Mouse (Mus musculus) lung, adult 2 months (tissue): Measurements from ENCODE around the gene Gjb5.

ENCODE experiments used
- CTCF ChIP-seq: fragments of 200-500 bp; IDR thresholded peaks from 2 replicates; pipeline ENCODE4 v1.5.1; 2011; ENCODE audit warnings: mild to moderate bottlenecking, low read length, control low read depth; ENCODE audit not compliant: insufficient read depth
- POLR2A ChIP-seq: fragments of 200-500 bp; IDR thresholded peaks from 2 replicates; pipeline ENCODE4 v1.6.1; 2011; ENCODE audit warnings: low read depth, mild to moderate bottlenecking, control low read depth, low read length, borderline replicate concordance; ENCODE audit errors: extremely low read depth

DNA sequence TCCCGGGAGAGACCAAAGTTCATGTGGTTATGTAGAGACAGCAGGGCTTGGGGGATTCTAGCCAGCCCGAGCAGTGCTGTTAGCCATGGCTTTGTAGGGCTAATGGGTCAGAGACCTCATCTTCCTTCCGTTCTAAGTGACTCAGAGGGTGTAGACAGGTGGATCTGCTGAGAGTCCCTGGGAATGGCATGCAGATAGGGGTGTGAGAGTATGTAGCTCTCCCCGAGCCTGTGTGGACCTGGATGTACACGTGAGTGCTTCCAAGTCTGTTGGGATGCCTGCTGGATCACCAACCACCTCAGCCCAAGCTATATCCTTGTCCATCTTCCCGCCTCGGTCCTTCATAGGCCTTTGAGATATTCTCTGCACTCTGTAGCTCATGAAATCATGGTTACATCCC lies 29.6 kb downstream of the Gjb5 start:
- TF ChIP-seq POLR2A (no peak), CTCF (no peak)
